Mouse (Mus musculus) cerebellum, adult 2 months (tissue): ENCODE measurements around the gene Zyx. TPM values are rescaled to one million over a fixed set of nuclear protein-coding genes. Genes with fewer than 3 reads are reported as not detected.
A peak's percentile ranks its signal among the peaks of the same experiment; 100 is the strongest.

Experiments used
- DNase-seq, 2 experiments: peaks; one replicate each; pipeline ENCODE4 v3.0.0; 2021
- H3K27ac ChIP-seq: fragments of 200-500 bp; 2 replicates; pipeline ENCODE4 v1.5.1; 2012; ENCODE audit warnings: low read length, control low read depth, inconsistent platforms; ENCODE audit not compliant: insufficient read depth
- H3K27me3 ChIP-seq: fragments of 200-500 bp; 2 replicates; pipeline ENCODE4 v1.6.1; 2012; ENCODE audit warnings: inconsistent platforms, mild to moderate bottlenecking, low read length, moderate library complexity; ENCODE audit not compliant: control insufficient read depth, insufficient read depth
- H3K4me1 ChIP-seq: fragments of 200-500 bp; 2 replicates; pipeline ENCODE4 v1.6.1; 2011; ENCODE audit warnings: low read length; ENCODE audit not compliant: control insufficient read depth, insufficient read depth
- H3K4me3 ChIP-seq: fragments of 200-500 bp; replicated peaks from 2 replicates; pipeline ENCODE3; 2011; ENCODE audit warnings: mild to moderate bottlenecking, low read depth, low read length, control low read depth; ENCODE audit not compliant: insufficient read depth
- CTCF ChIP-seq: fragments of 200-500 bp; IDR thresholded peaks from 2 replicates; pipeline ENCODE4 v1.5.1; 2011; ENCODE audit warnings: low read depth, mild to moderate bottlenecking, control low read depth, low read length, moderate library complexity, borderline replicate concordance; ENCODE audit not compliant: insufficient read depth
- POLR2A ChIP-seq: fragments of 200-500 bp; IDR thresholded peaks from 2 replicates; pipeline ENCODE4 v1.6.1; 2011; ENCODE audit warnings: low read length, control low read depth, borderline replicate concordance; ENCODE audit not compliant: insufficient read depth
- WGBS: fragments of 180-500 bp; shearing (Covaris S2); methylation state at CpG from one replicate; pipeline ENCODE4 v1.1.7; 2018; 5-methylcytosine and 5-hydroxymethylcytosine counted together
- polyA plus RNA-seq: library from polyadenylated mRNA; depleted of rRNA; stranded (reverse); fragments of >200 nt; gene quantifications from 2 replicates; pipeline ENCODE4 v1.2.3, GENCODE M21; 2012; rRNA removed

Zyx gene
- polyA plus RNA-seq: 123 and 129 TPM in 2 replicates

DNA sequence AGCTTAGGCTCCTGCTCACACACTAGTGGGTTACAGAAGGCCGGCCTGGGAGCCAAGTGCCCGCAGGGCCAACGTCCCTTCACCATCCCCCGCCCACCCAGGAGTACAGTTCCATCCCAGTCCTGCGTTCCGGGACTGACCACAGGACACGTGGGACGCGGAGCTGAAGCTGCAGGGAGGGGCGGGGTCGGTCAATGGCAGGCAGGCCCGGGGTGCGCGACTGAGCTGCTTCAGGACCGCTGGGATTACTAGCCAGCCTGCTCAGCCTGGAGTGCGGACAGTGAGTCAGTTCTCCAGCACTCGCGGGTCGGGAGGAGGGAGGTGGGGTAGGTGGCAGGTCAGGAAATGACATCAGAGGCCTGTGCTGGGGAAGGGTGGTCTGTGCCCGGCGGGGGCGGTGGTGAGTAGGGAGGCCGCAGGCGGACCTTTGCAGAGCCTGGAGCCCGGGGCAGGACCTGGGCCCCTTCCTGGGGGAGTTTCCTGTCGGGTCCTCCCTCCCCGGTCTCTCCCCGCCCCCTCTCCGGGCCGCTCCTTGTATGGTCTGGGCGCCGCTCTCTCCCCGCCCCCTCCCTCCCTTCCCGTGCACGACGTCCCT is at the start of gene Zyx:
TSS of gene Zyx (plus strand) at position 205 of the 595 bp plus-strand sequence.
- WGBS: 1% methylated on average over 32 of the region's 36 CpGs
- TF ChIP-seq CTCF (no peak; the same call in 1 of the 2 replicates), POLR2A (peak; percentile 76)
- H3K27ac ChIP-seq: peak within 1 kb of the TSS; percentile 56
- no peaks in the 10 kb centered on the region for H3K27me3 ChIP-seq
- H3K4me1 ChIP-seq: peaks cover 25% of the 10 kb centered on the region
- peak within 1 kb of the TSS; percentile 55 for H3K4me3 ChIP-seq
- DNase-seq: peak; percentile 95

DNA sequence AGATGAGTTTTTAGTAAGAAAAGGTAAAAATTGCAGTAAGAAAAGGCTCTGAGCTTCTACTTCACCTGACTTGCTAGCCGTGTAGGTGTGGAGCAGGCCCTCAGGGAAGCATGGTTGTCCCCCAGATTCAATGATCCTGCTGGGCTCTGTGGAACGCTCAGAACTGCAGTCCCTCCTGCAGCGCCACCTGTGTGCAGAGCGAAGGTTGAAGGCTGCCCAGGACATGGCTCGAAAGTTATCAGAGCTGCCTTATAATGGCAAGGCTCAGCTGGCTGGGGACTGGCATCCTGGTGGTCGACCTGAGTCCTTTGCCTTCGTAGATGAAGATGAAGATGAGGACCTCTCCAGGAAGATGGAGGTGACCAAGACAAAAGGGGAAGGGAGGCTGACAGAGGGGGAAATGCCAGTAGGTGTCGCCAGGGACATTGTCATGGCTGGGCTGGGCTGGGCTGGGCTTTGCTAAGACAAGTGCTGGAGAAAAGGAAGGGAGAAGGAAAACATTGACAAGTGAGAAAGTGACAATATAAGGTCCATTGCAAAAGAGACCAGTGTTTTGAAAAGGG is 39.5 kb upstream of the Zyx start:
- 45% methylated on average over 8 of the region's 8 CpGs for WGBS
- no peaks in the 10 kb centered on the region for H3K27me3 ChIP-seq
- peak in 1 of 2 experiments; percentile 51 for DNase-seq
- H3K4me1 ChIP-seq: no peaks in the 10 kb centered on the region
- no peak overlapping the region for H3K4me3 ChIP-seq
- no peak overlapping the region for H3K27ac ChIP-seq
- no peak for TF ChIP-seq POLR2A
- peak; percentile 66 for TF ChIP-seq CTCF

DNA sequence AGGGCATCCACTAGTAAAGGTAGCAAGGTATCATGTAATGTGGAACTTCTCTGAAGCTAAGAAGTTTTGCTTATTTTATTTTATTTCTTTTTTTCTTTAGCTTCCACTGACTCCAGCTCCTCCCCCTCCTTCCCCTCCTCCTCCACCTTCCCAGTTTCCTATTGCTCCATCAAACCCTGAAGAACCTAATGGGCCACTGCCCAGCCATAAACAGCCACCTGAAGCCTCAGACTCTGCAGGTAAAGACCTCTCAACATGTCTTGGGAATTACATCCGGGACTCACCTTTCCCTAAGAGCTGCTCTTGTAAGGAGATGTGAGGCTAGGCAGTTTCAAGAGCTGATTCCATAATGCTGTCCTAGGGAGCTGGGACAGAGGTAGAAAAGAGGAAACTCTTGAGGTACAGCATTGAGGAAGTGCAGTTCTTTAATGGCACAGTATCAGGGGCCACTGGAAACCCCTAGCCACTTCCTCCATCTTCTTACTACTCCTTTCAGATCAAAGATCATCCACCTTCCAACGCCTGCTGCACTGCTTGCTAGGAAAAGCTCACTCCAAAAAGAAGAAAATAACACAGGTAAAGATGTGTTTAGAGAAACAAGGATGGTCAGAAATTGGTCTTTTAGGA is 38.9 kb upstream of the Zyx start:
- TF ChIP-seq CTCF: no peak
- TF ChIP-seq POLR2A: no peak
- 93% methylated on average over 2 of the region's 2 CpGs for WGBS
- no peak overlapping the region for H3K27ac ChIP-seq
- H3K4me1 ChIP-seq: no peaks in the 10 kb centered on the region
- no peak overlapping the region for H3K4me3 ChIP-seq
- no peak for DNase-seq
- H3K27me3 ChIP-seq: no peaks in the 10 kb centered on the region

DNA sequence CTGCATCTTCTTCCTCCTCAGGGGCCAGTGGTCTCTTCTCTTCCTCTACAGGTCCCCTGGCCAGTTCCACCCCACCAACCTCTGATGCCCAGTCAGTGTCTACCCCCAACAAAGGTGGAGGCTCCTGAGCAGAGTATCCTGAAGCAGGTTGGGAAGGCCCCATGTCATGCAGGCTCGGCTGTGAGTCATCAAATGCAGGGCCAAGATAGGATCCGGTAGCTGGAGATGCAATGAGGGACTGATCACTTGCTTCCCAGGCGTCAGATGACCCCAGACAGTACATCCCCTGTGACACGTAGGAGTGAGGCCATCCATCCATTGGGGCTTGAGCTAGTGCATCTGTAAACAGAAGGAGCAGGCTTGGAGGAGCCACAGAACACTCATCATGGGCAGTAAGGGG is 31.1 kb upstream of the Zyx start:
- 18% methylated on average over 4 of the region's 4 CpGs for WGBS
- Histone ChIP-seq H3K4me1 (peaks cover 16% of the 10 kb centered on the region), H3K27me3 (no peaks in the 10 kb centered on the region), H3K4me3 (no peak overlapping the region), H3K27ac (no peak overlapping the region)
- peak; percentile 44 to 52 for DNase-seq
- TF ChIP-seq POLR2A (no peak), CTCF (no peak)

DNA sequence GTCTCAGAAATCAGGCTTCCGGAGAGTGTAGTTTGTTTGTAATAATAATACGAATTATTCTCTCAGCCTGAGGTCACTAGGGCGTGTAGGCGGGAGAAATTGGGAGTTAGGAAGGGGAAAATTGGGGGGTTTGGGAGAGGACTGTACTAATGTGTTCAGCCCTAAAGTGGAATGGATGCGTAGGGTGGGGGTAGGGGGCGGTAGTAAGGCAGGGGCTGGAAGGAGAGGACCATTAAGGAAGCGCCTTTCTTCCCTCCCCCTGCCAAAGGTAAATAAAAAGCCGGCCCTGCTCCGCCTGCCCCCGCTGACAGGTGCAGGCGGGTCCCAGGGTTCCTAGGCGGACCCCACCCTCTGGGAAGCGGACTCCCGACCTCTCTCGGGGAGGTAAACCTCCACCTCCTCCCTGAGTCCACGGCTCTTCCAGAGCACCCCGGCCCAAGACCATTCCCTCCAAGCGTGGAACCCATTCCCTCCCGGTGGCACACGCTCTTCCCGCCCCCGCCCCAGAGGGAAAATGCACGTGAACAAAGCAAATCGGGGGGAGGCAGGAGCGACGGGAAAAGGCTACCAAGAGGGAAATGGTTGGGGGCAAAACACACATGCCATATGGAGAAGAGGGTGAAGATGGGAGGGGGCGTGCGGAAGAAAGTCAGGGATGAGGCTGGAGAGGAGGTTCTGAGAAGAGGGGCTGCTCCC is 25.9 kb upstream of the Zyx start:
- TF ChIP-seq POLR2A: no peak
- no peak for TF ChIP-seq CTCF
- WGBS: 1% methylated on average over 28 of the region's 28 CpGs

DNA sequence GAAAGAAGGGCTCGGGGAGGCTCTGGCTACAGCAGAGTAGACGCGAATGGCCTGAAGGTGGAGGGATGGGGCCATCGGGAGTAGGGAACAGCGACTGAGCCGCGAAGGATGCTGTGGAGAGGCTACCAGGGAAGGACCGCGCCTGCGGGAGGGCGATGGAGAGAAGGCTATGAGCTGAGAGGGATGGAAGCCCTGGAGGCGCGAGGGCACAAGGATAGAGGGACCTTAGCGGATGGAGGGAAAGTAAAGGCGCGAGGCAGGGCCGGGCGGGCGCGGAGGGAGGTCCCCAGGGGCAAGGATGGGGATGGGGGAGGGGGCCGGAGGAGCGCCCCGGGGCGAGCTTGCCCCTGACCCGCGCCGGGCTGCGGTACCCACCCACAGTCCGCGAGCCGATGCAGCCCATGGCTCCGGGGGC is 25.4 kb upstream of the Zyx start:
- DNase-seq: peak; percentile 67 to 76
- H3K27me3 ChIP-seq: no peaks in the 10 kb centered on the region

More for the DNA sequence above, 25.9 kb upstream of the Zyx start:
- Histone ChIP-seq H3K4me3 (peak overlapping the region; percentile 98), H3K27ac (peak overlapping the region; percentile 98), H3K4me1 (peaks cover 8% of the 10 kb centered on the region; the same call in 1 of the 2 replicates), H3K27me3 (no peaks in the 10 kb centered on the region)
- DNase-seq: peak in 1 of 2 experiments; percentile 45

DNA sequence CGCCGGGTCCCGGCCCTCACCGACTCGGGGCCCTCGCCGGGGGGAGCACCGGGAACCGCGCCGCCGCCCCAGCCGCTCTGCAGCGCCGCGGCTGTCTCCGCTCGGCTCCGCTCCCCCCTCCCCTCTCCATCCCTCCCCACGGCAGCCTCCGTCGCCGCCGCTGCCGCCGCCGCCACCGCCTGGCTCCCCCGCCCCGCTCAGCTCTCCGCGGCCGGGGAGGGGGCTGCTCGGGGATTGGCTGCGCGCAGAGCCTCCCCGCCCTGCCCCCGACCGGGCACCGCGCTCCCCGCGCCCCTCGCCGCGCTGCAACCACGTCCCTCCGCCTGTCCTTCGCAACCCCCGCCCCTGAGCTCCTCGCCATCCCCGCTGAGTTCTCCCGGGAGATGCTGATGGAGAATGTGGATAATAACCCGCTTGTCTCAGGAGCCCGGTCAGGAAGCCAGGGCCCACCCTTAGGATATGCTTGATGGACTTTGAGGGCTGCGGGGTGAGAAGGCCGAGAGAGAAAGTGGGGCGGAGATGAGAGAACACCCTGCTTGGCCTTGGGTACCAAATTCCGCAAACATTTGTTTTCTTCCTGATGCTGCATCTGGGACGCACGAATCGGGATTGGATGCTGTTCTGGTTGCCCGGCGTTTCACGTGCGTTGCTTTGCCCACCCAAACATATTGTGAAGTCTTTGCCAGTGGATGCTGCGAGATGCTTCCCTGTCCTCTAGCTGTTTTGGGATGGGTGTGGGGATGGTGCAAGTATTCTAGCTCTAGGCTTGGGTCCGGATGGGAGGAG is 24.8 kb upstream of the Zyx start, which contains the start of gene Fam131b:
TSS of gene Fam131b (minus strand) at position 162 of the 786 bp plus-strand sequence.
- Histone ChIP-seq H3K27me3 (no peaks in the 10 kb centered on the region), H3K4me3 (peak within 1 kb of the TSS; percentile 98), H3K4me1 (peaks cover 6% of the 10 kb centered on the region; the same call in 1 of the 2 replicates), H3K27ac (peak within 1 kb of the TSS; percentile 98)
- peak; percentile 87 to 89 for DNase-seq
- TF ChIP-seq POLR2A (peak; percentile 61), CTCF (no peak)
- 1% methylated on average over 45 of the region's 68 CpGs for WGBS

More for the DNA sequence above, 25.4 kb upstream of the Zyx start:
- Histone ChIP-seq H3K4me3 (peak overlapping the region; percentile 98), H3K27ac (peak overlapping the region; percentile 98), H3K4me1 (peaks cover 6% of the 10 kb centered on the region; the same call in 1 of the 2 replicates)
- under 1% methylated on average over 31 of the region's 32 CpGs for WGBS
- peak; percentile 13; the same call in 1 of the 2 replicates for TF ChIP-seq CTCF
- no peak for TF ChIP-seq POLR2A
